Mouse (Mus musculus): ENCODE data around the gene Spata25.

GRCm38 (mm10) chr2:164845782-164846181 lies 17.4 kb upstream of the Spata25 start:
- no peak for TF ChIP-seq CTCF (IDR thresholded peaks at IDR 0.05; ENCODE audit: borderline replicate concordance, insufficient read depth, low read depth, low read length)
- no peak for TF ChIP-seq POLR2A (IDR thresholded peaks at IDR 0.05; ENCODE audit: borderline replicate concordance, insufficient read depth, low read length)

All from cerebellum, adult 2 months (tissue).